Mouse (Mus musculus) heart, embryonic 16.5 days (tissue): ENCODE measurements around the gene Trim3. TPM values are rescaled to one million over a fixed set of nuclear protein-coding genes. Genes with fewer than 3 reads are reported as not detected.

ENCODE experiments used
- ATAC-seq: fragments of 200-750 bp; cut with Nextera tagmentation; replicated peaks from 2 replicates; pipeline ENCODE4 v1.8.0; 2017; ENCODE audit warnings: moderate number of reproducible peaks; ENCODE audit not compliant: insufficient read depth, low FRiP score; ENCODE audit errors: extremely low read depth
- H3K27ac ChIP-seq: fragments of 300-500 bp; sonication (generic); 2 replicates; pipeline ENCODE4 v1.5.1; 2014; ENCODE audit warnings: mild to moderate bottlenecking, low read length, control low read depth, moderate library complexity
- H3K27me3 ChIP-seq: fragments of 300-500 bp; sonication (generic); 2 replicates; pipeline ENCODE4 v1.6.1; 2014; ENCODE audit warnings: low read length, mixed read lengths; ENCODE audit not compliant: control insufficient read depth, insufficient read depth
- H3K36me3 ChIP-seq: fragments of 300-500 bp; sonication (generic); 2 replicates; pipeline ENCODE4 v1.6.1; 2014; ENCODE audit not compliant: control insufficient read depth, insufficient read depth
- H3K4me1 ChIP-seq: fragments of 300-500 bp; sonication (generic); 2 replicates; pipeline ENCODE4 v1.6.1; 2014; ENCODE audit warnings: low read length, mixed read lengths; ENCODE audit not compliant: control insufficient read depth, insufficient read depth
- H3K4me2 ChIP-seq: fragments of 300-500 bp; sonication (generic); 2 replicates; pipeline ENCODE4 v1.6.1; 2014; ENCODE audit warnings: low read depth, mild to moderate bottlenecking, control low read depth, low read length
- H3K4me3 ChIP-seq: fragments of 300-500 bp; sonication (generic); 2 replicates; pipeline ENCODE4 v1.5.1; 2014; ENCODE audit warnings: mild to moderate bottlenecking, control low read depth, low read length
- H3K9ac ChIP-seq: fragments of 300-500 bp; sonication (generic); 2 replicates; pipeline ENCODE4 v1.6.1; 2014; ENCODE audit warnings: low read length, control low read depth
- H3K9me3 ChIP-seq: fragments of 300-500 bp; sonication (generic); replicated peaks from 2 replicates; pipeline ENCODE4 v1.6.1; 2016; ENCODE audit warnings: low read length; ENCODE audit not compliant: control insufficient read depth
- WGBS: fragments of 180-500 bp; shearing (Covaris S2); extraction: QIAGEN DNeasy Blood & Tissue Kit; methylation state at CpG from one replicate; pipeline ENCODE4 v1.1.7; 2014; 5-methylcytosine and 5-hydroxymethylcytosine counted together
- polyA plus RNA-seq: library from polyadenylated mRNA; unstranded; fragments of >200 nt; fragmentation: Nextera tagmentation; extraction: Ambion mirVana; gene quantifications from 2 replicates; pipeline ENCODE4 v1.2.1, GENCODE M21; 2015

Trim3 gene
- polyA plus RNA-seq, 1 experiment from 2014 or later = 32.9 TPM

- 89% methylated on average over 8 of the region's 8 CpGs for WGBS
Observed at GRCm38 (mm10) chr7:105556406-105556805, 77.0 kb downstream of the Trim3 start.

GRCm38 (mm10) chr7:105555571-105555970, 77.8 kb downstream of the Trim3 start:
- Histone ChIP-seq H3K27me3 (no peaks in the 10 kb centered on the region), H3K27ac (no peak overlapping the region), H3K4me1 (peaks cover 13% of the 10 kb centered on the region), H3K36me3 (peaks cover 14% of the 10 kb centered on the region), H3K9ac (no peak overlapping the region), H3K9me3 (no peaks in the 10 kb centered on the region), H3K4me2 (peak overlapping the region; percentile 60), H3K4me3 (no peak overlapping the region)
- 84% methylated on average over 10 of the region's 10 CpGs for WGBS
- no peak for ATAC-seq

More at GRCm38 (mm10) chr7:105556406-105556805, 77.0 kb downstream of the Trim3 start:
- Histone ChIP-seq H3K9ac (no peak overlapping the region), H3K27ac (no peak overlapping the region), H3K9me3 (no peaks in the 10 kb centered on the region), H3K4me3 (no peak overlapping the region), H3K27me3 (no peaks in the 10 kb centered on the region), H3K4me1 (peaks cover 13% of the 10 kb centered on the region), H3K36me3 (peaks cover 14% of the 10 kb centered on the region), H3K4me2 (no peak overlapping the region)
- ATAC-seq = no peak

Other genes starting within 250 kb of the Trim3 start
- gene Fam160a2, start 233.5 kb downstream of the Trim3 start, polyA plus RNA-seq = 32.5 and 34.5 TPM in 2 replicates
- gene Cnga4, start 229.0 kb downstream of the Trim3 start, polyA plus RNA-seq = 0.05 TPM in 1 of 2 replicates, not detected in the other
- not detected in 2 replicates for gene Cckbr, start 207.8 kb downstream of the Trim3 start, polyA plus RNA-seq
- 97.4 and 97.5 TPM in 2 replicates for gene Cavin3, start 151.3 kb downstream of the Trim3 start, polyA plus RNA-seq
- gene Smpd1, start 79.2 kb downstream of the Trim3 start, polyA plus RNA-seq = 61.7 and 65.0 TPM in 2 replicates
- gene Apbb1, start 51.9 kb downstream of the Trim3 start, polyA plus RNA-seq = 44.5 and 49.5 TPM in 2 replicates
- 0.25 and 0.91 TPM in 2 replicates for gene Hpx, start 33.4 kb downstream of the Trim3 start, polyA plus RNA-seq
- 147 and 158 TPM in 2 replicates for gene Timm10b, start 6.5 kb upstream of the Trim3 start, polyA plus RNA-seq
- gene Arfip2, start 6.8 kb upstream of the Trim3 start, polyA plus RNA-seq = 46.5 and 46.6 TPM in 2 replicates
- gene Gm45799, start 7.0 kb upstream of the Trim3 start, polyA plus RNA-seq = 30.8 and 36.5 TPM in 2 replicates
- 0.38 and 0.49 TPM in 2 replicates for gene Dnhd1, start 17.3 kb upstream of the Trim3 start, polyA plus RNA-seq
- gene Ilk, start 103.0 kb upstream of the Trim3 start, polyA plus RNA-seq = 403 and 415 TPM in 2 replicates
- gene Rrp8, start 103.8 kb upstream of the Trim3 start, polyA plus RNA-seq = 21.7 and 22.2 TPM in 2 replicates
- gene Taf10, start 110.8 kb upstream of the Trim3 start, polyA plus RNA-seq = 89.0 and 94.2 TPM in 2 replicates
- 74.6 and 77.5 TPM in 2 replicates for gene Tpp1, start 118.7 kb upstream of the Trim3 start, polyA plus RNA-seq
- gene Dchs1, start 154.1 kb upstream of the Trim3 start, polyA plus RNA-seq = 3.1 and 4.3 TPM in 2 replicates
- 210 and 235 TPM in 2 replicates for gene Mrpl17, start 177.5 kb upstream of the Trim3 start, polyA plus RNA-seq